Mouse (Mus musculus): Measurements from ENCODE around the gene Fads1.
A peak's percentile ranks its signal among the peaks of the same experiment; 100 is the strongest.
"Not testable (repeated sequence)": the region's sequence is repeated elsewhere in the genome, so short reads cannot be mapped to it uniquely, and the experiment has no call there.

Fads1 gene

DNA sequence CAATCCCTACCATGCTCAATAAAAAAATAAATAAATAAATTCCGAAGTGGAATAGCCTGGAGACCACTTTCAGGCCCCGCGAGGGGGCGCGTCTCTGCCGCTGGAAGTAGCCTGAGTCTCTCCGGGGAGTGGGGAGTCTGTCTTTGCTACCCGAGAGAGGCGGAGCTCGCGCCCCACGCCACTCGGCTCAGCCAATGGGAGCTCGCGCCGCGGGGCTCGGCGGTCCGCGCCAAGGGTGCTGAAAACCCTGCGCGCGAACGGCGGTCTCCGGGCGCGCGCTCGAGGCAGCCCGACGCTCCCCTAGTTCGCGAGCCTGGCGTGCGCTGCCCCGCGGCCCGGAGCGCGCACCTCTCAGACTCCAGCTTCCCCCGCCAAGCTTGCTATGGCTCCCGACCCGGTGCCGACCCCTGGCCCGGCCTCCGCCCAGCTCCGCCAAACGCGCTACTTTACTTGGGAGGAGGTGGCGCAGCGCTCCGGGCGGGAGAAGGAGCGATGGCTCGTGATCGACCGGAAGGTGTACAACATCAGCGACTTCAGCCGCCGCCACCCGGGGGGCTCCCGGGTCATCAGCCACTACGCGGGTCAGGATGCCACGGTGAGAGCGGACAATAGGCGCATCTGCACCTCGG lies at the start of gene Fads1:
Gene Fads1 (plus strand): TSS at position 219 of the 629 bp plus-strand sequence.
- peak; percentile 94 for DNase-seq (ENCODE audit: extremely low spot score, low spot score)

GRCm38 (mm10) chr19:10134692-10135091 lies 48.0 kb upstream of the Fads1 start:
- no peak for DNase-seq (ENCODE audit: extremely low spot score, low spot score)

DNA sequence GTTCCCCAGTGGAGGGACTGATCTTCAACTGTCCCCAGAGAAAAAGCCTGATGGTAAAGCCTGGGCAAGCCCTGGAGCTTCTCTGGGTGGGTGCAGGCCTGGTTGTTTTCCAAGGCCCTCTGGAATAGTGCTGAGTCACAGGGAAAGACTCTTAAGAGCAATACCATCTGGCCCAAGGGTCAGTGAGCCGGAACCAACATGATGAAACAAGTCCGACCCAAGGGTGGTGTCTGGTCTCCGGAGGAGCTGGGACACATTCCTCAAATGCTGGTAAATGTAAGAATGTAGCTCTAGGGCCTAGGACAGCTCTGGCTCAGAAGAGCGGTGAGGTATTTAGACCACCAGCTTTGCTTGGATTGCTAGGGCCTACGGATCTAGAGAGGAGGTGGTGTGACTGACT lies 45.3 kb upstream of the Fads1 start:
- no peak for DNase-seq (ENCODE audit: extremely low spot score, low spot score)

DNA sequence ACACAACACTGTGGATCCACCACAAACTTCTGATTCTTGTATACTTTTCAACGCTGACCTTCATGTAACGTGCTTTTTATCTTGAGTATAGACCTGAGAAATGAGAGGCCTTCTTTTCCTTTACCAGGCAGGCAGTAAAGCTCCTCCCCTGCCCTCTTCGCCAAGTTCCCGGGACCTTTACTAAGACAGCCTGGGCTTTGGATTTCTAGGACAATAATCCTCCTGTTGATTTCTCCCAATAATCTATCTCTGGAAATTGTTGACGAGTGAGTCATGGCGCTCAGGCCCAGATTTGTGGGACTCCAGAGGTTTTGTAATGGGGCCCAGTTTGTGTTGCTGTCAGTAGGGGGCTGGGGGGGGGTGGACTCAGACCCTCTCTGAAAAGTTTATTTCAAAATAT lies 43.0 kb upstream of the Fads1 start:
- no peak for DNase-seq (ENCODE audit: extremely low spot score, low spot score)

GRCm38 (mm10) chr19:10143667-10144066 lies 39.0 kb upstream of the Fads1 start:
- DNase-seq (ENCODE audit: extremely low spot score, low spot score) = no peak

DNA sequence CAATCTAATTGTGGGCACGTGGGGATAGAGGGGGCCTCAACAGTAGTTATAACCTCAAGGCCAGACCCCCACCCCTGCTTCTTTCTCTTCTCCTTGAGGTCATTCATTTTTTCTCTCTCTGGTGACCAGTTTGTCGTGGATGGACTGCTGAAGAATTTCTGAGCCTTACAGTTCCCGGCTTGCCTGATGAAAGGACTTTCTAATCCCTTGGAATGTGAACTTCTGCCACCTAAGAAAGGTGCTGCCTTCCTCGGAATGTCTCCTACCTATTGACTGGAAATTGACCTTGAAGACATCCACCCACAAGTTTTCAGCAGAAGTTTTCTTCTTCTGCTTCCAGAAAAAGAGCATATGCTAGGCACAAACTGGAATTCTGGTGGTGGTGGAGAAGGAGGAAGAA lies 38.2 kb upstream of the Fads1 start:
- no peak for DNase-seq (ENCODE audit: extremely low spot score, low spot score)

DNA sequence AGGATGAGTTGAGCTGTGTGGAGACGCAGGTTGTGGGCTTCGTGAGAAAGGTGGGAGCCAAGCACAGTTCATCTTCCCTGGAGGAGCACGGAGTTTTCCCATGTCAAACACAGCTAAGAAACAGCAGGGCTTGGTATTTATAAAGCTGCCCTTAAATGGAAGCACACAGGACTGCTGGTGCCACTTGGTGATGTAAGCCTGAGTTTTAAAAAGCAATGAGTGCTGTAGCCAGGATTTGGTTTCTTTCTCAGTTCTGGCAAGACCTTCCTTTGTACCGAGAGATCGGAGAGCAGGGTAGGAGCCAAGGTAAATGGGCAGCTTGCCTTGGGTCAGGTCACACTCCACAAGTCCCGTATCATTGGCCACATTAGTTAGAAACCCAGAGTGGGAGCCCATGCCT lies 34.1 kb upstream of the Fads1 start:
- no peak for DNase-seq (ENCODE audit: extremely low spot score, low spot score)

DNA sequence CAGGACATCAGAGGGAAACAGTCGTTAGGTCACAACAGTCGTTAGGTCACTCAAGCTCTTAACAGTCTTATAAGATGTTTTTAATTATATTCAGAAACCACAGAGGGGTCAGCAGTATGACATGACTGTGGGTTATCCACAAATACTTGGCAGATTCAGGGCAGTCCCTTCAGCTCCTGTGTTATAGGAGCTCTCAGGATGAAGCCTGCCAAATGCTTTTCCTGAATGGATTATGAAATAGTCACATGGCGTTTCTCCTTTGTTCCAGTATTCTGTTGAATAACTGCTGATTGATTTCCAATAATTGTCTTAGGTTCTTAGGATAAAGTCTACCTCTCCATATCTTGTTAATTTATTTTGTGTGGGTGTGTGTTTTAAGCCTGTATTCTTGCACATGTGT lies 33.5 kb upstream of the Fads1 start:
- no peak for DNase-seq (ENCODE audit: extremely low spot score, low spot score)

GRCm38 (mm10) chr19:10157725-10158124 lies 25.0 kb upstream of the Fads1 start:
- DNase-seq (ENCODE audit: extremely low spot score, low spot score) = no peak

GRCm38 (mm10) chr19:10163896-10164295 lies 18.8 kb upstream of the Fads1 start:
- DNase-seq (ENCODE audit: extremely low spot score, low spot score) = no peak

- not testable (repeated sequence) for DNase-seq (ENCODE audit: extremely low spot score, low spot score)
Measured at GRCm38 (mm10) chr19:10165928-10166327, 16.8 kb upstream of the Fads1 start.

GRCm38 (mm10) chr19:10167112-10167511 lies 15.6 kb upstream of the Fads1 start:
- no peak for DNase-seq (ENCODE audit: extremely low spot score, low spot score)

DNA sequence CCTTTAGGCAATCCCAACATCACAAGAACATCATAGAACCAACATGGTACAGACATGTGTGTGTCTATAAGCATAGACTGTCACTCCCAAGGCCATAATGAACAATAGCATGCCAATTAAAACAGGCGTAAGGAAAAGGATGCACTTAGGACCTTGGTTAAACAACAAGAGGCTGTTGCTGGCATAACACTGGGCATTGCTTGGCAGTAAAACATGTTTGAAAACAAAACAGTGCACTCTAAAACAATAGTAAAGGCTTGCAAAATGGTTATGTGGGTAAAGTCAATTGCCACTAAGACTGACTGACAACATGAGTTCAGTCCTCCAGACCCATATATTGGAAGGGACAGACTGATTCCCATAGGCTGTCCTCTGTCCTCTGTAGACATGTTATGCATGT lies 14.7 kb upstream of the Fads1 start:
- DNase-seq (ENCODE audit: extremely low spot score, low spot score) = no peak

GRCm38 (mm10) chr19:10168441-10168840 lies 14.2 kb upstream of the Fads1 start:
- DNase-seq (ENCODE audit: extremely low spot score, low spot score) = no peak

DNA sequence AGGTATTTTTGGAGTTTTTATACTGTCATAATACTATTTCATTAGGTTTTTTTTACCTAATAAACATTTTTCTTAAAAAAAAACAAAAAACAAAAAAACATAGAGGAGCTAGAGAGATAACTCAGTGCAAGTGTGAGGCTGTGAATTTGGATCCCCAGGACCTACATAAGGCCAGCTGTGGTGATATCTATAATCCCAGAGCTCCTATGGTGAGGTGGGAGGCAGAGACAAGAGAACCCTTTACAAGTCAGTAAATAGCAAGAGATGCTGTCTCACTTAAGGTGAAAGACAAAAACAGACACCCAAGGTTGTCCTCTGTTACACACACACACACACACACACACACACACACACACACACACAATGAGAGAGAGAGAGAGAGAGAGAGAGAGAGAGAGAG lies 13.5 kb upstream of the Fads1 start:
- DNase-seq (ENCODE audit: extremely low spot score, low spot score) = no peak

DNA sequence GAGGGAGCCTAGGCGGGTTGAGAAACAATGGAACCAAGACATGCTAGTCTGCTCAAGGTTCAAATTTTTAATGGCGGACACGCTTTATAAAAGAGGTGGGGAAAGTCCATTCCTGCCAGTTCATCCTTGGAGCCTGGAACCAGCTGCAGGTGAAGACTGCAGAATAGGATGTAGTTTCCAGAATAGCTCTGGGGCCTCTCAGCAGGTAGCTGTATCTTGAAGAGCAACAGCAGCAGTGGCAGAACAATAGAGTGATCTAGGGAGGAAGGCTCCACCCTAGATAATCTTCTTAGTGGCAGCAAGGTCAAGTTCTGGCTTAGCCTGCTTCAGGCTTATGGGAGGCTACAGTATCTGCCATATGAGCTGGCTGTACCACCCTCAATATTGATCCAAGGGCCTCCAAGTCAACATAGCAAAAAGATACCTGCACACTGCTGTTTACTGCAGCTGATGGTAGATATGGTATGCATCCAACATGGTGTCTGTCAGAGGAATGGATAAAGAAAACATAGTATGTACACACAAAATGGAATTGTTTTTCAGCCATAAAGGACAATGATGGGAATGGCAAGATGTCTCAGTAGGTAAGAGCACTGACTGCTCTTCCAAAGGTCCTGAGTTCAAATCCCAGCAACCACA lies 12.9 kb upstream of the Fads1 start:
- DNase-seq (ENCODE audit: extremely low spot score, low spot score) = not testable (repeated sequence)

- DNase-seq (ENCODE audit: extremely low spot score, low spot score) = no peak
Measured at GRCm38 (mm10) chr19:10170466-10170865, 12.2 kb upstream of the Fads1 start.

GRCm38 (mm10) chr19:10171359-10171758 lies 11.3 kb upstream of the Fads1 start:
- no peak for DNase-seq (ENCODE audit: extremely low spot score, low spot score)

DNA sequence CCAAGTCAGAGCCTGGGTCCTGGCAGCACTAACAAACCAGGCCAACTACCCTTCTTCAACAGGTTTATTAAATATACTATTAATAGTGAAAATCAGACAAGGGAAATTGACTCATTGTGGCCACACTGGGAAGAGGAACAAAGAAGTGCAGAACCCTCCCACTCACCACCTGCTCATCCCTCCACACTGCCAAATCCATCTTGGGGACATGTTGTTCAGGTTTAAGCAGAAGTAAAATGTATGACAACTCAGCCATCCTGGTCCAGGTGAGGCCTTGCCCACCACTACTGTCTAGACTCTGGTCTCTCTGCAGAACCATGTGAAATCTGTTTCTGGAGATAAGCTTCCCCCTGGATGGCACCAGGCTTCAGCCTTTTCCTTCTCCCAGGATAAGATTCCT lies 10.8 kb upstream of the Fads1 start:
- no peak for DNase-seq (ENCODE audit: extremely low spot score, low spot score)

DNA sequence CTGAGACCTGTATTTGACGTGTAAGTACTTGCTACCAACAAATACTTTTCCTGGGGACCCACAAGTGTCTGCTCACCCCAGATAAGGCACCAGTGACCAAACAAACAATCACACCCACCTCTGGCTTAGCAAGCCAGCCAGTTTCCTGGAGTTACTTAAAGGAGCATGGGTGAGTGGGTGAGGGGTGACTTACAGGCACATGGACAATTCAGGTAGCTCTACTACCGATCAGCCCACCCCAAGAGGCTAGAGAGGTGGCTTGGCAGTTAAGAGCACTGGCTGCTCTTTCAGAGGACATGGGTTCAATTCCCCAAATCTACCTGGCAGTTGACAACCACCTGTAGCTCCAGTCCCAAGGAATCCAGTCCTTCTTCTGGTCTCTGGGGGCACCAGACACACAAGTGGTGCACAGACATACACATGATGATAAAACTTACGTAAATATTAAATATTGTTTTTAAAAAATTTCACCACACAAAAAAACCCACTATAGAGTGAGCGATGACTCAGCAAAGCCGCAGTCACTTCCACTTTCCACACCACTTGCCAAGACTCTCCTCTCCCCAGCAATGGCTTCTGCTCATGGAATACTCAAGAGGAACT lies 9.5 kb upstream of the Fads1 start:
- no peak for DNase-seq (ENCODE audit: extremely low spot score, low spot score)

GRCm38 (mm10) chr19:10173844-10174539 lies 8.7 kb upstream of the Fads1 start:
- DNase-seq (ENCODE audit: extremely low spot score, low spot score) = no peak

DNA sequence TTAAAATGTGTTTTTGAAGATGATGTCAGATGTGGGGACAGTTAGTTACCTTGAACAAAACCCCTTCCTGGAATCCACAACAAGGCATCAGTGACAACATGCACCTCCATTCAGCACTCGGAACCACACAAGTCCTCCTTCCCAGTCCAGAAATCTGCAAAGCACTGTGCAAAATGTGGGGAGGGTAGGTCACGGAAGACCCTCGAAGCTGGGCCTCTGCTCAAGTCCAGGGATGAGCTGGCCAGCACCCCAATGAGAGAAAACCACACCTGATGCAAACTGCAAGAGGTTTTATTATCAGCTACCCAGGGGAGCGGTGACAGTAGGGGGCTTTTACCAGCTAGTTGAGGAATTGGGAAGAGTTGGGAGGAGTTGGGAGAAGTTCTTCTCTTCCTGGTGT lies 7.7 kb upstream of the Fads1 start:
- no peak for DNase-seq (ENCODE audit: extremely low spot score, low spot score)
